Mouse (Mus musculus) A20 (cell line): ENCODE data around the gene Trim27.

Experiments used
- DNase-seq: peaks from one replicate; pipeline ENCODE4 v3.0.0-alpha.2; 2011; ENCODE audit warnings: low read depth, low spot score

Gene Trim27

GRCm38 (mm10) chr13:21172241-21173027, 6.8 kb upstream of the Trim27 start:
- peak; percentile 89 for DNase-seq

- no peak for DNase-seq
These were observed 6.2 kb upstream of the Trim27 start for GRCm38 (mm10) chr13:21173072-21173471.

- DNase-seq: no peak
These were observed 2.5 kb upstream of the Trim27 start for GRCm38 (mm10) chr13:21176733-21177132.

GRCm38 (mm10) chr13:21177657-21178056, 1.6 kb upstream of the Trim27 start:
- DNase-seq: no peak

GRCm38 (mm10) chr13:21178364-21178763, 881 bp upstream of the Trim27 start:
- DNase-seq: no peak

- peak; percentile 98 for DNase-seq
These were observed 692 bp downstream of the Trim27 start for GRCm38 (mm10) chr13:21179724-21180550.

GRCm38 (mm10) chr13:21180551-21181530, 1.6 kb downstream of the Trim27 start:
- peak; percentile 74 for DNase-seq

- DNase-seq: no peak
These were observed 2.8 kb downstream of the Trim27 start for GRCm38 (mm10) chr13:21181996-21182395.

GRCm38 (mm10) chr13:21183066-21183465, 3.8 kb downstream of the Trim27 start:
- no peak for DNase-seq

GRCm38 (mm10) chr13:21183661-21184060, 4.4 kb downstream of the Trim27 start:
- DNase-seq: no peak

- no peak for DNase-seq
These were observed 6.3 kb downstream of the Trim27 start for GRCm38 (mm10) chr13:21185521-21185920.

GRCm38 (mm10) chr13:21195406-21196228, 16.4 kb downstream of the Trim27 start:
- DNase-seq: no peak

- DNase-seq: no peak
These were observed 18.5 kb downstream of the Trim27 start for GRCm38 (mm10) chr13:21197721-21198120.

- DNase-seq: no peak
These were observed 19.1 kb downstream of the Trim27 start for GRCm38 (mm10) chr13:21198313-21198712.

GRCm38 (mm10) chr13:21199046-21200028, 20.1 kb downstream of the Trim27 start:
- peak; percentile 40 for DNase-seq

- peak; percentile 94 for DNase-seq
These were observed 21.1 kb downstream of the Trim27 start for GRCm38 (mm10) chr13:21200043-21200999.

GRCm38 (mm10) chr13:21215275-21215983, 36.2 kb downstream of the Trim27 start:
- peak; percentile 86 for DNase-seq

GRCm38 (mm10) chr13:21216781-21217180, 37.5 kb downstream of the Trim27 start:
- no peak for DNase-seq
